Mouse (Mus musculus) kidney, postnatal 10 days (tissue): ENCODE results near the gene Rbms1.

ENCODE experiments used
- DNase-seq: peaks from one replicate; pipeline ENCODE4 v3.0.0; 2021; ENCODE audit warnings: mixed read lengths

The Rbms1 gene

GRCm38 (mm10) chr2:60705426-60705825, 257.6 kb downstream of the Rbms1 start:
- DNase-seq, result peak; percentile 53

DNA sequence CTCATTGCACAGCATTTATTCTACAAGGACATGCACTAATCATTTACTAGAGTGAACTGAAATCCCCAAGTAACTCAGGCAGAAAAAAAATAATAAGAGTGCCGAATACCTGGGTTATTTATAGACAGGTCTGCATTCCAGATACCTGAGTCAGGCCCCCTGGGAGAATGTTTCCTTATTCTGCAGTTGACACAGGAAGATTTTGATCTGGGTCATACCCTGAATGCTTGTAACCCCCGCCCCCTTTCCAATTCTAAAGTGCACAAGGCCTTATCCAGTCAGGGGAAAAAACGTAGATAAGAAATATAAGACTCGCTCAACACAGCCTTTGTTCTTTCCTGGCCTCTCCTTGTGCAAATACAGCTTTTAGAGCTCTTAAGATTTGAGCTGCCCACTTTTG, 259.7 kb downstream of the Rbms1 start:
- peak; percentile 75 for DNase-seq

DNA sequence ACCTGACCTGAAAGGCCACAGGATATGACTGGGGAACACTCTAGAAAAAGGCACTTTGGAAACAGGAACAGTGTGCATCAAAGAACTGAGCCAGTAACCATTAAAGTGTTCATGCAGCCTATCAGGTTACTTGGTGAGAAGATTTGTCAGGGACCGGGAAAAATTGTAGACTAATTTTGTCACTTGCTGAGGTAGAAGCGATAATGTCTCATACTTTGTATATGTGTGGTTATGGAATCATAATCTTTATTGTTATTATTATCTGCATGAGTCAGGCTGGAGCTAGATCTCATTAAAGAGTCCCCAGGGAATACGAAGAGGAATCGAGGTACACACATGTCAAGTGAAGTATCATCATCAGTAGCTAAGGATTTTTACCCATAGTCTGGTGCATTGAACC, 262.0 kb downstream of the Rbms1 start:
- no peak for DNase-seq
